Mouse (Mus musculus) testis, adult 2 months (tissue): ENCODE measurements around the gene Bmpr1b.

Experiments
- CTCF ChIP-seq: fragments of 200-500 bp; IDR thresholded peaks from 2 replicates; pipeline ENCODE4 v1.5.1; 2012; ENCODE audit warnings: low read depth, mild to moderate bottlenecking, inconsistent platforms, low read length, moderate library complexity; ENCODE audit not compliant: control insufficient read depth, insufficient read depth, insufficient replicate concordance
- POLR2A ChIP-seq: fragments of 200-500 bp; IDR thresholded peaks from 2 replicates; pipeline ENCODE4 v1.6.1; 2012; ENCODE audit warnings: low read depth, mild to moderate bottlenecking, inconsistent platforms, low read length, moderate library complexity; ENCODE audit not compliant: control insufficient read depth

DNA sequence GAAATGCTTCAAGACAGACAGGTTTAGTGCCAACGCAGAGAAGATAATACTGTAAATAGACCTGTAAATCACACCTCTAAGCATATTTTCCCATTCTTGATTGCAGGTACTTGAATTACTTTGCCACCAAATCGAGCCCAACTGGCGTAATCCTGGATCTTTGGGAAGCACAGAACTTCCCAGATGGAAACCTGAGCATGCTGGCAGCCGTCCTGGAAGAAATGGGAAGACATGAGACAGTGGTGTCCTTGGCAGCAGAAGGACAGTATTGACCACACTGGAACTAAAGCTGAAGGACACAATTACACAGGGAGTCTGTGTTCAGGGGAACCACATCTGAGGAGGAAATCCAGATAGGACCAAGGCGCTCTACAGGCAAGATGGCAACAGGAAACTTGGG lies 340.9 kb downstream of the Bmpr1b start:
- no peak for TF ChIP-seq CTCF
- TF ChIP-seq POLR2A = no peak
